Mouse (Mus musculus): ENCODE data around the gene F11. TPM values are rescaled to one million over a fixed set of nuclear protein-coding genes. Genes with fewer than 3 reads are reported as not detected.

F11 gene
- polyA plus RNA-seq, 1 experiment from 2014 or later = not detected

GRCm38 (mm10) chr8:45236164-45236912, 25.5 kb downstream of the F11 start:
- Histone ChIP-seq H3K27me3 (no peaks in the 10 kb centered on the region), H3K27ac (no peak overlapping the region), H3K9me3 (no peaks in the 10 kb centered on the region), H3K4me2 (peak overlapping the region; percentile 37), H3K4me3 (replicated peaks) (no peak overlapping the region), H3K9ac (no peak overlapping the region), H3K4me1 (peaks cover 7% of the 10 kb centered on the region; the same call in 1 of the 2 replicates), H3K36me3 (replicated peaks) (no peaks in the 10 kb centered on the region)
- WGBS = 27% methylated on average over 14 of the region's 14 CpGs
- ATAC-seq (ENCODE audit: low FRiP score) = peak; percentile 76

- Histone ChIP-seq H3K27ac (no peak overlapping the region), H3K4me3 (replicated peaks) (no peak overlapping the region), H3K9me3 (no peaks in the 10 kb centered on the region), H3K9ac (no peak overlapping the region), H3K4me2 (no peak overlapping the region), H3K27me3 (no peaks in the 10 kb centered on the region), H3K4me1 (peaks cover 7% of the 10 kb centered on the region; the same call in 1 of the 2 replicates), H3K36me3 (replicated peaks) (no peaks in the 10 kb centered on the region)
- no peak for ATAC-seq (ENCODE audit: low FRiP score)
- 82% methylated on average over 6 of the region's 6 CpGs for WGBS
Observed at GRCm38 (mm10) chr8:45235228-45235627, 26.6 kb downstream of the F11 start.

GRCm38 (mm10) chr8:45233256-45233655, 28.6 kb downstream of the F11 start:
- Histone ChIP-seq H3K4me3 (replicated peaks) (no peak overlapping the region), H3K27me3 (no peaks in the 10 kb centered on the region), H3K9ac (no peak overlapping the region), H3K36me3 (replicated peaks) (no peaks in the 10 kb centered on the region), H3K9me3 (no peaks in the 10 kb centered on the region), H3K4me2 (no peak overlapping the region), H3K4me1 (peaks cover 7% of the 10 kb centered on the region; the same call in 1 of the 2 replicates), H3K27ac (no peak overlapping the region)
- no peak for ATAC-seq (ENCODE audit: low FRiP score)
- WGBS = 58% methylated on average over 3 of the region's 3 CpGs

GRCm38 (mm10) chr8:45202476-45202875, 59.4 kb downstream of the F11 start:
- Histone ChIP-seq H3K4me2 (no peak overlapping the region), H3K4me3 (replicated peaks) (no peak overlapping the region), H3K36me3 (replicated peaks) (no peaks in the 10 kb centered on the region), H3K4me1 (no peaks in the 10 kb centered on the region), H3K27me3 (no peaks in the 10 kb centered on the region), H3K27ac (no peak overlapping the region), H3K9me3 (no peaks in the 10 kb centered on the region), H3K9ac (no peak overlapping the region)
- 34% methylated on average over 6 of the region's 6 CpGs for WGBS
- ATAC-seq (ENCODE audit: low FRiP score) = no peak

GRCm38 (mm10) chr8:45201605-45202004, 60.2 kb downstream of the F11 start:
- Histone ChIP-seq H3K4me3 (replicated peaks) (no peak overlapping the region), H3K9me3 (no peaks in the 10 kb centered on the region), H3K27me3 (no peaks in the 10 kb centered on the region), H3K27ac (no peak overlapping the region), H3K9ac (no peak overlapping the region), H3K36me3 (replicated peaks) (no peaks in the 10 kb centered on the region), H3K4me1 (no peaks in the 10 kb centered on the region), H3K4me2 (no peak overlapping the region)
- no peak for ATAC-seq (ENCODE audit: low FRiP score)
- 87% methylated on average over 5 of the region's 5 CpGs for WGBS

GRCm38 (mm10) chr8:45197294-45197693, 64.5 kb downstream of the F11 start:
- 88% methylated on average over 5 of the region's 5 CpGs for WGBS
- ATAC-seq (ENCODE audit: low FRiP score) = no peak

GRCm38 (mm10) chr8:45195954-45196526, 65.8 kb downstream of the F11 start:
- H3K4me3 ChIP-seq (replicated peaks) = no peak overlapping the region
- 79% methylated on average over 8 of the region's 8 CpGs for WGBS
- no peaks in the 10 kb centered on the region for H3K27me3 ChIP-seq
- no peak overlapping the region for H3K27ac ChIP-seq
- H3K9me3 ChIP-seq = no peaks in the 10 kb centered on the region
- no peak for ATAC-seq (ENCODE audit: low FRiP score)
- H3K36me3 ChIP-seq (replicated peaks) = no peaks in the 10 kb centered on the region
- H3K9ac ChIP-seq = no peak overlapping the region
- H3K4me1 ChIP-seq = no peaks in the 10 kb centered on the region
- H3K4me2 ChIP-seq = no peak overlapping the region

More at GRCm38 (mm10) chr8:45197294-45197693, 64.5 kb downstream of the F11 start:
- Histone ChIP-seq H3K4me3 (replicated peaks) (no peak overlapping the region), H3K27me3 (no peaks in the 10 kb centered on the region), H3K4me2 (no peak overlapping the region), H3K9ac (no peak overlapping the region), H3K4me1 (no peaks in the 10 kb centered on the region), H3K9me3 (no peaks in the 10 kb centered on the region), H3K36me3 (replicated peaks) (no peaks in the 10 kb centered on the region), H3K27ac (no peak overlapping the region)

Other genes starting within 250 kb of the F11 start
- gene Mtnr1a, start 192.9 kb downstream of the F11 start, polyA plus RNA-seq (2016; fragmentation: Nextera tagmentation; extraction: Ambion mirVana) = 0.11 TPM in 1 of 2 replicates, not detected in the other
- 0.04 TPM in 1 of 2 replicates, not detected in the other for gene Klkb1, start 32.8 kb upstream of the F11 start, polyA plus RNA-seq (2016; fragmentation: Nextera tagmentation; extraction: Ambion mirVana)
- gene Gm45753, start 46.4 kb upstream of the F11 start, polyA plus RNA-seq (2016; fragmentation: Nextera tagmentation; extraction: Ambion mirVana) = not detected in 2 replicates
- gene Cyp4v3, start 71.2 kb upstream of the F11 start, polyA plus RNA-seq (2016; fragmentation: Nextera tagmentation; extraction: Ambion mirVana) = 1.00 and 1.2 TPM in 2 replicates
- gene Fam149a, start 120.3 kb upstream of the F11 start, polyA plus RNA-seq (2016; fragmentation: Nextera tagmentation; extraction: Ambion mirVana) = 5.7 and 7.4 TPM in 2 replicates
- 1.1 and 1.6 TPM in 2 replicates for gene Tlr3, start 149.0 kb upstream of the F11 start, polyA plus RNA-seq (2016; fragmentation: Nextera tagmentation; extraction: Ambion mirVana)
- 113 and 115 TPM in 2 replicates for gene Sorbs2, start 245.8 kb upstream of the F11 start, polyA plus RNA-seq (2016; fragmentation: Nextera tagmentation; extraction: Ambion mirVana)